Mouse (Mus musculus) spleen, adult 18-20 months (tissue): ENCODE results near the gene Syce2.

Source experiments
- DNase-seq, 2 experiments: peaks; one replicate each; pipeline ENCODE4 v3.0.0; 2022; ENCODE audit warnings: mixed read lengths in 2 of 2

Syce2 gene

GRCm38 (mm10) chr8:84933767-84934559, 62.1 kb downstream of the Syce2 start:
- no peak for DNase-seq

GRCm38 (mm10) chr8:84934860-84935259, 62.9 kb downstream of the Syce2 start:
- no peak for DNase-seq

GRCm38 (mm10) chr8:84935489-84935888, 63.6 kb downstream of the Syce2 start:
- no peak for DNase-seq

GRCm38 (mm10) chr8:84936041-84936961, 64.4 kb downstream of the Syce2 start:
- DNase-seq: no peak

- peak; percentile 36 to 60 for DNase-seq
Measured at GRCm38 (mm10) chr8:84936962-84937546, 65.1 kb downstream of the Syce2 start, which contains the start of gene Mast1. Gene Mast1, minus strand, starts transcription at chr8:84937359.
